Mouse (Mus musculus): ENCODE data around the gene Sec23ip.

GRCm38 (mm10) chr7:128725189-128725588 lies 19.6 kb upstream of the Sec23ip start:
- TF ChIP-seq CTCF (IDR thresholded peaks at IDR 0.05; ENCODE audit: low read depth) (no peak), EP300 (IDR thresholded peaks at IDR 0.05; ENCODE audit: low read depth) (no peak)
